Mouse (Mus musculus): Measurements from ENCODE around the gene Rfx3.

DNA sequence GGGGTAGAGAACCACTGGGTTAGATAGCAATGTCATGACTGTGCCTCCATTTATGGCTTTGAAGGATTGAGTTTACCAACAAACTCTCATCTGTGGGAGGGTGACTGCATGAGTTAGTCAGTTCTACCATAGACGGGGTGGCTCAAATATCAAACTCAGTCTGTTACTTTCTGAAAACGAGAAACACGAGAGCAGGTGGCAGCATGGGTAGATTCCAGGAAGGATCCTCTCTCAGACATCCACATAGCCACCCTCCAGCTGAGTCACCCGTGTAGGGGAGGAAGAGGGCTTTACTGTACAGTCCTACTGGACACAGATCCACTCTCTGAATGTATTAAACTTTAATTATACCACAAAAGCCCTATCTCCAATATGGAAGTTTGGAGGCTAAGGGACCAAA, 38.3 kb upstream of the Rfx3 start:
- TF ChIP-seq CTCF (IDR thresholded peaks at IDR 0.05; ENCODE audit: control insufficient read depth, insufficient read depth, insufficient replicate concordance, low read depth, low read length) (no peak), POLR2A (IDR thresholded peaks at IDR 0.05; ENCODE audit: control insufficient read depth, low read depth, low read length) (no peak)
